Mouse (Mus musculus): ENCODE measurements at regions not wholly inside any gene's neighbourhood (a gene's known extent, or its start where the extent isn't known, plus 50 kb on each side); places are given as distances from the start of the nearest gene placed in this dataset.

- TF ChIP-seq CTCF (conservative IDR thresholded peaks at IDR 0.05; ENCODE audit: insufficient read depth, insufficient read length, low read depth, low read length) (no peak), POLR2A (IDR thresholded peaks at IDR 0.05; ENCODE audit: low read depth, low read length) (no peak)
These were observed 725.0 kb downstream of the Mecom start for GRCm38 (mm10) chr3:29822622-29823370.

All from kidney, adult 2 months (tissue).